8 mouse cellular contexts compared by ENCODE assay signal in the genomic region with DNA sequence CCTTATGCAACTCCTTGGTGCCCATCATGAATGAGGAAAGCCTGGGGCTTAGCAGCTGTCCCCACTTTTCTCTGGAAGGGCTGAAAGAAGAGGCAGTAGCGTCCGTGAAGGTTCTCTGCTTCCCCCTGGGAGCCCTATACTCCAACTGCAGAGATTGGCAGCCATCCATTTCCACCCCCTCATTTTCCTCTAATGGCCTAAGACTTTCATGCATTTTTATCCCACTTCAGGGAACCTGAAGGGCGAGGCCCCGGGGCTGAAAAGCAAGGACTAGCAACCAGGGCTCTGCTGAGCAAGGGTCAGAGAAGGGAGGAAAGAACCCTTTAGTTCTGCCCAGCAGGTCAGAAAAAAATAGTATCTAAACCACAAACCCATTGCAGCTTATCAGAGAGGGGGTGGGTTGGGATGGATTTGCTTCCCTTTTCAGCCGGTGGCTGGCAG. TPM values are rescaled to one million over a fixed set of nuclear protein-coding genes. Genes with fewer than 3 reads are reported as not detected.
DNase-seq lines count a peak whose midpoint lies in the region; ATAC-seq and TF ChIP-seq lines count a peak whose summit lies in the region.

No protein-coding gene starts in this region.

- peak; percentile 35 for DNase-seq in gastrocnemius, adult 2 months
- no peak for DNase-seq in gastrocnemius, adult 8-10 months (ENCODE audit: low spot score in 2 of 2)
- DNase-seq in NIH3T3 (ENCODE audit: low read depth): peak; percentile 67
- peak; percentile 30 to 58 for DNase-seq in gastrocnemius, postnatal 4 days (ENCODE audit: low spot score in 2 of 2)
- DNase-seq in kidney, adult 18-20 months: peak; percentile 45
- peak; percentile 44 for DNase-seq in lung, postnatal 0 days (ENCODE audit: low spot score)
- DNase-seq in testis, postnatal 14 days (ENCODE audit: low spot score): peak; percentile 43
- DNase-seq in frontal cortex, postnatal 36 days (ENCODE audit: low spot score in 2 of 2): no peak

- no peak; the same call in 1 of the 2 replicates for TF ChIP-seq CTCF in gastrocnemius, adult 2 months (IDR thresholded peaks at IDR 0.05)
- TF ChIP-seq CTCF in lung, postnatal 0 days (IDR thresholded peaks at IDR 0.05): peak; percentile 46

- H3K4me2 ChIP-seq in lung, postnatal 0 days (replicated peaks; ENCODE audit: low read depth, low read length): peak overlapping the region; percentile 87

- intact Hi-C loops in gastrocnemius, adult 2 months (cut with DNase I): loop anchor here (5.0 kb wide), 1 partner anchor 33 kb away; no protein-coding TSS in a partner anchor

- TF ChIP-seq EP300 in lung, postnatal 0 days (IDR thresholded peaks at IDR 0.05): no peak

- H3K4me1 ChIP-seq in lung, postnatal 0 days (ENCODE audit: insufficient read depth, low read depth, low read length): peaks cover 15% of the 10 kb centered on the region; the same call in 1 of the 2 replicates

- ATAC-seq in lung, postnatal 0 days: no peak

- H3K9me3 ChIP-seq in lung, postnatal 0 days (ENCODE audit: low read length): no peaks in the 10 kb centered on the region

- no peaks in the 10 kb centered on the region for H3K27me3 ChIP-seq in lung, postnatal 0 days (replicated peaks; ENCODE audit: insufficient read depth, low read length)

- H3K4me3 ChIP-seq in gastrocnemius, adult 2 months: peak overlapping the region; percentile 97
- peak overlapping the region; percentile 68 for H3K4me3 ChIP-seq in lung, postnatal 0 days (ENCODE audit: low read depth, low read length)

- H3K27ac ChIP-seq in gastrocnemius, adult 2 months: peak overlapping the region; percentile 96
- peak overlapping the region; percentile 91 for H3K27ac ChIP-seq in lung, postnatal 0 days (ENCODE audit: low read length)

- no peaks in the 10 kb centered on the region for H3K36me3 ChIP-seq in lung, postnatal 0 days (ENCODE audit: insufficient read depth, low read length)

- 0 out of 2 replicates have a peak overlapping the region, but pooled peaks have one; percentile 65 for H3K9ac ChIP-seq in lung, postnatal 0 days (replicated peaks; ENCODE audit: low read depth)

- 1% methylated on average over 5 of the region's 5 CpGs for WGBS in lung, postnatal 0 days

RNA-seq across cellular contexts. Expression of gene Tmem185b, which starts 0.9 kb away (rescaled TPM):
- total RNA-seq in gastrocnemius, adult 2 months (2021): 1 to 10 TPM; 3.4 to 5.9 TPM
- total RNA-seq in gastrocnemius, adult 8-10 months (2022): 1 to 10 TPM; 3.4 to 6.5 (median 4.9) TPM
- 1 to 10 TPM; 9.0 to 9.2 TPM for total RNA-seq in gastrocnemius, postnatal 4 days (2021)
- 23.1 and 25.8 TPM in 2 replicates for polyA plus RNA-seq in lung, postnatal 0 days (2015; fragmentation: Nextera tagmentation; extraction: Ambion mirVana)

RNA-seq across cellular contexts. Expression of gene Ralb, which starts 20.4 kb away (rescaled TPM):
- total RNA-seq in gastrocnemius, adult 2 months (2021): 1 to 10 TPM; 6.7 to 7.8 TPM
- 1 to 10 TPM; 6.2 to 9.9 (median 7.0) TPM for total RNA-seq in gastrocnemius, adult 8-10 months (2022)
- 10 to 100 TPM; 41.8 to 43.6 TPM for total RNA-seq in gastrocnemius, postnatal 4 days (2021)
- polyA plus RNA-seq in lung, postnatal 0 days (2015; fragmentation: Nextera tagmentation; extraction: Ambion mirVana): 151 and 177 TPM in 2 replicates

Comparison
In these comparisons a context has a peak if more than half of its experiments do, and no peak if none do; other contexts are left out.
1. DNase-seq: peak in gastrocnemius, adult 2 months (single experiment), NIH3T3 (single experiment), gastrocnemius, postnatal 4 days (2 of 2), kidney, adult 18-20 months (single experiment), lung, postnatal 0 days (single experiment) and testis, postnatal 14 days (single experiment); none in gastrocnemius, adult 8-10 months (0 of 2) and frontal cortex, postnatal 36 days (0 of 2).